Mouse (Mus musculus): ENCODE measurements around the gene Ifngr2.

Gene Ifngr2

DNA sequence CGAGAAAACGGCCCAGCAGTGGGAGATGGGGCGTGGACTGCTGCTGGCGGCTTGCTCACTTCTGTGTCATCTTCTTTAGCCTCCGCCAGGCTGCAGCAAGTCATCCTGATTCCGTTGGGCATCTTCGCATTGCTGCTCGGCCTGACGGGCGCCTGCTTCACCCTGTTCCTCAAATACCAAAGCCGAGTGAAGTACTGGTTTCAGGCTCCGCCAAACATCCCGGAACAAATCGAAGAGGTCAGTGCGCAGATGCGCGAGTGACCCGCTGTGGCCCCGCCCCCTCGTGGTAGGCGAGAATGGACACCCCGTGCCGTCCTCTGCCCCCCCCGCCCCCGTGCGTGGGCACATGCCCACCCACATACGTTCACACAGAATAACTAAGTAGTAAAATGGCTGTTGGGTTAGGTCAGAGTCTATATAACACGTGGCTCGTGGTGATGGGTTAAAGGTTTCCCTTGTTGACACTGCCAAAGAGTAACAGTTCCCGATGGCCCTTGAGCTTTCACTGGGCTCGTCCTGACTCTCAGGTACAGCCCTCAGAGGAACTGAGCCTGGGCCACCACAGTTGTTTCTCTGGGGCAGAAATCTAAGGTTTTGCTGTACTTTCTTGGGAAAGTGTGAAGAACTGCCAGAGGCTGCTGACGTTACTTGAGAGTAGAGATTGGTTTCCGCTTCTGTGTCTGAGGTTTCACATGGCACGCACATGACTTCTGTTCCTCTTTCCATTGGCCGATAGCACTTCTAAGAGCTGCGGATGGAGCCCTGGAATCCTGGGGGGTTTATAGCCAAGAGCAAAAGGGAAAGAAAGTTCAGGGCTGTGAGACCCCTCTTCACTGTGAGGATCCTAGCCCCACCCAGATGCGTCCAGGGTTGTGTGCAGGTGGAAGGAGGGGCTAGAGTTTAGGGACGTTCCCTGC, 14.9 kb downstream of the Ifngr2 start:
- DNase-seq (ENCODE audit: inconsistent age in 2 of 2, low spot score in 1 of 2), result no peak

DNA sequence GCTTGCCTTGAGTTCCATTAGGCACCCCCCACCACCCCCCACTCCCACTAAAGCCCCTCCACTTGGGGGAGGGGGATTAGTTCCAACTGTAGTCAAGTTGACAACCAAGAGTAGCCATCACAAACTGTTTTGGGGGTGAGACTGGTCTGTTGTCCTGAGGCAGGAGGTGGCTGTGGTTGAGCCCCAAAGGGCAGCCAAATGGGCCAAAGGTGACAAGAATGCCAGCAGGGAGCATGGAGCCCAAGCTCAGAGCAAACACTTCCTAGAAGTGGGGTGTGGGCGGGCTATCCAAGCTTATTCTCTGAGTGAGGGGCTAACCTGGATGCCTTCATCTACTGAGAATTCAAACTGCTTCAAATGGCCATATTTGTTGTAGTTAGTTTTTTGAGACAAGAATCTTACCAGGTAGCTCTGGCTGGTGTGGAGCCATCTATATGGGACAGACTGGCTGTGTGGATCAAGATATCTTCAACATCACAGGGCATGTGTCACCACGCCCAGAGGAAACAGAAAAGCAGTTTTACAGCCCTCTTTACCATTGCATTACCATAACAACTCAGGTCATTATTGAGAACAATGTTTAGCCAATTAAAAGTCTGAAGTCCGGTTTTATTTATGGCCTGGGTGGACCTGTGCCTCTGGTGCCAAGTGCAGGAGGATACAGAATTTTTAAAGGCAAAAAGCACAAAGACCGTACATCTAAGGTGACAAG, 17.9 kb downstream of the Ifngr2 start:
- no peak for DNase-seq (ENCODE audit: inconsistent age in 2 of 2, low spot score in 1 of 2)

DNA sequence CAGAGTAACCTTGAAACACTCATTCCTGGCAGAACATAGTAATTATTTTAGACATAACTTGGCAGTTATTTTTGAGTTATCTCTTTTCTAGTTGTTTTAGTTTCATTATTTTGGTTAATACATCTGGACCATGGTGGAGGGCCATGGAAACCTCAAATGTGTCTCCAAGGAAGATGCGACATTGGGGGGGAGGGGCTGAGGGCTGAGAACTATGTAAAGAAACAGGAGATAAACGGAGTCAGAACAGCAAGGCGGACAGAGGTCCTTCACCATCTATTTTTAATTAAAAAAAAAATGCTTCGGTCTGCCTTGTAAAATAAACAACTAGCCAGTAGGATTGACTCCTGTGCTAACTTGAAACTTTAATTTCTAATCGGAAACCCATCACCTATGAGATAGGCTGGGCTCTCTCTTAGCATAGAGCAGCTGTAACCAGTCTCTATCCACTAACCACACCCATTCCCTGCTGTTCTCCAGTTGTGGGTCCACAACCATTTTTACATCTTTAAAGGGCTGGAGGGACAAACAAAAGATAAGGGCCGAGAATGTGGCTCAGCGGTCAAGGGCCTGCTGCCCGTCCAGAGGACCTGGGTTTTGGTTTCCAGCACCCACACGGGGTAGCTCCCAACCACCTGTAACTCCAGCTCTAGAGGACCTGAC, 18.6 kb downstream of the Ifngr2 start:
- no peak for DNase-seq (ENCODE audit: inconsistent age in 2 of 2, low spot score in 1 of 2)

DNA sequence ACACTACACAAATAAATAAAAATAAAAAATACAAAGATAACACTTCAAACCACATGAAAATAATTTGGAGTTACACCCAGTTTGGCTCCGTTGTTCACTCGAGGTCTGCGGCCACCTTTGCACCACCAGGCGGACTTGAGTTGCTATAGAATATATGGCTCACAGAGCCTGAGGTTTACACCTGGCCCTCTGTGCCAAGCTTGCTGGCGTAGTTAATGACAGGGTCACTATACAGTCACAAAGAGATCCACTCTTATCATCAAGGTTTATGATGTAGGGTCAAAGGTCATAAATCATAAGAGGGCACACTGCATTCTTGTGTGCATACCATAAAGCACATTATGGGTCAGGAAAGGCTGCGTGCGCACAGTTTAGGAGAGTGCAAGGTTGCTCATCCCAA, 19.1 kb downstream of the Ifngr2 start:
- DNase-seq (ENCODE audit: inconsistent age in 2 of 2, low spot score in 1 of 2), result no peak

DNA sequence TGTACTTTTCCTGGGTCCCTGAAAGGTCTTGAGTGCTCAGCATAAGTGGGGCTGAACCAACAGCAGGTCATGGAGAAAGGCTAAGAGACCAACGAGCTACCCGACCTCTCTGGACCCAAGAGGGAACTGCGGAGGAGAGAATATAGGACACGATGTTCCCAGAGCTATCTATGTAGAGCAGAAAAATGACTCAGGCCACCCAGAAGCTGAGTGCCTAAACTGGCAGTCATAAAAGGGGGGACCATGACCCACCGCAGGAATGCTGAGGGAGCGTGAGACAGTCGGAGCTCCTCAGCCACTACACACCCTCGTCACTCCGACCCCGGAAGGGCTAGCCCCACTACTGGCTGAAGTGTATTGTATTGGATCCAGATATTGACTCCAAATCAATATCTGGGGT, 22.1 kb downstream of the Ifngr2 start:
- DNase-seq (ENCODE audit: inconsistent age in 2 of 2, low spot score in 1 of 2), result no peak

DNA sequence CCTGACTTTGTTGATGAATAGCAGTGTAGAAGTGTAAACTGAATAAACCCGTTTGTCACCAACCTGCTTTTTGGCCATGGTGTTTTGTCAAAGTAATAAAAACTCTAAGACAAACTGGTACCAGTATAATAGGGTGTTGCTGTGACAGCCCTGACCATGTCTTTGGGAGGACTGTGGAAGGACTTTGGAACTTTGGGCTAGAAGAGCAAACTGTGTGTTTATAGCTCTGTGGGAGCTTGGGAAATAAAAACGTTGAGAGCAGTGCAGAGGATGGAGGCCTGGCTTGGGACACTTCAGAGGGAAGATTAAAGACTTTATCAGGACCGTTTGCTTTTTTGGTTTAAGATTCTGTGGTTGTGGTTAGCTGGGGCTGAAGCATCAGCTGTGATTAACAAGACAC, 24.2 kb downstream of the Ifngr2 start:
- no peak for DNase-seq (ENCODE audit: inconsistent age in 2 of 2, low spot score in 1 of 2)

DNA sequence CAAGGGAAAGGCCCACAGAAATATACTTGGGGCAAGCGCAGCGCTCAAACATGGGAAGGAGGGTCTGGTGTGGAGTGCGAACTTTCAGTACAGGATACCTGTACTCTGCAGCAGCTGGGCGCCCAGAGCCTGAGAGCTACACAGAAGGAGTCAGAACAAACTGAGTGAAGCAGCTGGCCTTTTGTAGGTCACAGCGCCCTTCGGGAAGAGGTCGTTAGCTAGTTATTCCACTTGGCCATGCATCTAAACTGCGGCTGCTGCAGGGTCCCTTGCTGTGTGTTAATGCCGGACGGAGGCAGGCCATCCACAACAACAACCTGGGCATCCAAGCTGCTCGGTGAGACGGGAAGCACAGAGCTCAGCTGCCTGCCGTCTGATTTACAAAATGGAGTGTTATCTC, 28.3 kb downstream of the Ifngr2 start:
- DNase-seq (ENCODE audit: inconsistent age in 2 of 2, low spot score in 1 of 2), result no peak

- no peak for DNase-seq (ENCODE audit: inconsistent age in 2 of 2, low spot score in 1 of 2)
Measured at GRCm38 (mm10) chr16:91578980-91579720, 32.3 kb downstream of the Ifngr2 start.

DNA sequence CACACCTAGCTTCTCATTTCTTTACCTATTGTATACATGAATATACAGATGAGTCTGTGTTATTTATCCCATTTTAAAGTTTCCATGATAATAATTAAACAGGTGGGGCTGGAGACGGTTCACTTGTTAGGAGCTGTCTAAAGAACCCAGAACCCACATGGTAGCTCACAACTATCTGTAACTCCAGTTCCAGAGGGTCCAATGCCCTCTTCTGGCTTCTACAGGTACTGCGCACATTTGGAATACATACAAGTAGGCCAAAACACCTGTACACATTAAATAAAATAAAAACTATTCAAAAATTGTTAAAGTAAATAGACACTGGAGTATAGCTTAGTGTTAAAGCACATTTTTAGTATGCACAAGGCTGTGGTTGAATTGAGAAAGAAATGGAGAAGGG, 35.4 kb downstream of the Ifngr2 start:
- DNase-seq (ENCODE audit: inconsistent age in 2 of 2, low spot score in 1 of 2), result peak in 1 of 2 experiments; percentile 62

DNA sequence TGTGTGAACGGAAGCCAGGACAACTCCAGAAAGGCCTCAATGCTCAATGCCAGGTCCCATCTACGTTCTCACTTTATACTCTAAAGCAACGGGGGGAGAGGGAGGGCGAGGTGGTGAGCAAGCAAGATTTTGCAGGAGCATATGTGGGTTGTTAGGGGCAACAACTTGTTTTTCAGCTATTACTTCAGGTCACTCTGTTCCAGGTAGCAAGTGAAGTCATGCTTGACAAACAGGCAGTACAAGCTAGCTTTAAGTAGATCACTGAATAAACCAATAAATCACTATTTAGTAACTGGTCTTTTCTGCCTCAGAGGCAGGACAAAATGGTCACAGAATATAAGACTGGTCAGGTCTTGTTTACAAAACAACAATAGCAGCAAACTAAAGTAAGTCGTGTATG, 38.7 kb downstream of the Ifngr2 start:
- DNase-seq (ENCODE audit: inconsistent age in 2 of 2, low spot score in 1 of 2), result no peak

DNA sequence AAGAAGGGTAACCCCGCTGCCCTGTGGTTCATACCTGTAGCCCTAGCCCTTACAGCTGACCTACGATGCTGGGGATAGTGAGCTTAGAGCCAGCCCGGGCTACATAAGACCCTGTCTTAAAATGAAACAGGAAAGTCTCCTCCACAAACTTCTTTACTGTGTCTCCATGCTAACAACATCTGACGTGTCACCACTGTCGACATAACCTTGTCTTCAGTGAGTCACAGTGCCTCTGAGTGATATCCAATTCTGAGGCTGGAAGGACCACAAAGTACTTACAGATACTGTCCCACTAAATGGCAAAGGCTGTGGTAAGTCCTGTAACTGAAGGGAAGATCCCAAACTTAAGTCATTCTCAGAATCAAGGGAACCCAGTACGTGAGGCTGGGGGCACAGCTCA, 39.4 kb downstream of the Ifngr2 start:
- peak; percentile 39 to 63 for DNase-seq (ENCODE audit: inconsistent age in 2 of 2, low spot score in 1 of 2)

DNA sequence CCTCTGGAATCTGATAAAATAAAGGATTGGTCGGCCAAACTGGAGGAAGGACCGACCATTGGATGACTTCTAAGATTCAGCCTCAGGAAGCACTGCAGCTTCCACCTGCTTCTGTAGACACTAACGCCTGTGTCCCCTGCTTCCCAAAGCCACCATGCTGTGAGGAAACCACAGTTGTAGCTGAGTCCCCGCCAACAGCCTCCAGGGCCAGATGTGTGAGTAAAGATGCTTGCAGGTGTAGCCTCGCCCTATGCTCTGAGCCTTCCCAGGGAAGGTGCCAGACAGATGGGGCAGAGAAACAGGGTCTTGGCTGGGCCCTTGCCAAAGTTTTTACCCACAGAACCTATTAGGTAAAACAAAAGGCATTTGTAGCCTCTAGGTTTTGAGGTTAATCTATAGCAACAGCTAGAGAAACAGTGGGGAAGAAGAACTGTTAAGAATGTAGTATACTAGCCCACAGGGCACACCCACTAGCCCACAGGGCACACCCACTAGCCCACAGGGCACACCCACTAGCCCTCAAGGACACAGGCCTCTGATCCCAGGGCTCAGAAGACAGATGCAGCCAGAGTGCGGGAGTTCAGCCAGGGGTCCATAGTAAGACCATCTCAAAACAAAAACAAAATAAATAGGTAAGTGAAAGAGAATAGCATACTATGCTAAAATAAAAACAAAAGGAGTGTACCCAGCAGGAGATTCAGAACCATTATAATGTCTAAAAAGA, 41.0 kb downstream of the Ifngr2 start:
- DNase-seq (ENCODE audit: inconsistent age in 2 of 2, low spot score in 1 of 2), result no peak

DNA sequence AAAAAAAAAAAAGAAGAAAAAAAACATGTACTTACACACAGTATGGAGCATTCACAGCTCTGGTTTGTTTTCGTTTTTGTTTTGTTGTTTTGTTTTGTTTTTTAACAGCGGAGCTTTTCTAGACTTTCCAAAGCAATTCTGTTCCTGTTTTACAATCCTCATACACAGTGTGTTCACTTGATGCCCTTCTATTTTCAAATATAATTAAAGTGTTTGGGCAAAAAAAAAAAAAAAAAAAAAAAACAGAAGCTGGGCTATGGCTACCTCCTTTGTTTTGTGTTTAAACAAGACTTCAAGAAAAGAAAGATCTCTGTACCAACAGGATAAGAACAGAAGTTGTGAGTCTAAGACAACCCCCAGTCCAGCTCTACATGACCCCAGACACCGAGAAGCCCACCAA, 41.8 kb downstream of the Ifngr2 start:
- no peak for DNase-seq (ENCODE audit: inconsistent age in 2 of 2, low spot score in 1 of 2)

DNA sequence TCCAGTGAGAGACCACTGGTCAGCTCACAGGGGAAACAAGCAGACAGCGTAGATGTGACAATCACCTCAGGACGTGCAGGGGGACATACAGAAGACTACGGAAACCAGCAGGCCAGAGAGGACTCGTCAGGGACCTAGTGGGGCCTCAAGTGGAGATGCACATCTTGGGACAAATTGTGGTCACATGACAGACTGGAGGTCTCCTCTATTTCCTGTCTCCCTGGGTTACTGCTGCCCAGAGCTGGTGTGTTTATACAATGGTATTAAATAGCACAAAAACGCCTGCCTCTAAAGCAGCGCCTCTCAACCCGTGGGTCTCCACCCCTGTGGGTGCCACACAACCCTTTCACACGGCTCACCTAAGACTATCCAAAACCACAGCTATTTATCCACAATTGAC, 45.3 kb downstream of the Ifngr2 start:
- DNase-seq (ENCODE audit: inconsistent age in 2 of 2, low spot score in 1 of 2), result no peak

DNA sequence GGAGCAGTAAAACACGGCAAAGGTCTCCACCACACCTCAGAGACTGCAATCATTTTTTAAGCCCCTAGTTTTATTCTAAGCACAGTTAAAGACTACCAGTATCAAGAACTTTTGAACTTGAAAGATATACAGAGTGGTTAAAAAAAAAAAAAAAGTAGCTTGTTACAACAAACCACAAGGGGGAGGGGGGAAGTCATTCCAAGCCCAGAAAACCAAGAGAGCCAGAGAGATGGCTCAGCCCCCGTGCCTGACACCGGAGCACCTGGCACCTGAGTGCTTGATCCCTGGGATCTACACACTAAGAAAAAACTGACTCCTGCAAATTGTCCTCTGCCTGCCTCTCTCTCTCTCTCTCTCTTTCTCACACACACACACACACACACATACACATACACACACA, 46.4 kb downstream of the Ifngr2 start:
- no peak for DNase-seq (ENCODE audit: inconsistent age in 2 of 2, low spot score in 1 of 2)

- DNase-seq (ENCODE audit: inconsistent age in 2 of 2, low spot score in 1 of 2), result peak in 1 of 2 experiments; percentile 45
Measured at GRCm38 (mm10) chr16:91595076-91595475, 48.2 kb downstream of the Ifngr2 start.

GRCm38 (mm10) chr16:91596397-91596778, 49.5 kb downstream of the Ifngr2 start:
- no peak for DNase-seq (ENCODE audit: inconsistent age in 2 of 2, low spot score in 1 of 2)

DNA sequence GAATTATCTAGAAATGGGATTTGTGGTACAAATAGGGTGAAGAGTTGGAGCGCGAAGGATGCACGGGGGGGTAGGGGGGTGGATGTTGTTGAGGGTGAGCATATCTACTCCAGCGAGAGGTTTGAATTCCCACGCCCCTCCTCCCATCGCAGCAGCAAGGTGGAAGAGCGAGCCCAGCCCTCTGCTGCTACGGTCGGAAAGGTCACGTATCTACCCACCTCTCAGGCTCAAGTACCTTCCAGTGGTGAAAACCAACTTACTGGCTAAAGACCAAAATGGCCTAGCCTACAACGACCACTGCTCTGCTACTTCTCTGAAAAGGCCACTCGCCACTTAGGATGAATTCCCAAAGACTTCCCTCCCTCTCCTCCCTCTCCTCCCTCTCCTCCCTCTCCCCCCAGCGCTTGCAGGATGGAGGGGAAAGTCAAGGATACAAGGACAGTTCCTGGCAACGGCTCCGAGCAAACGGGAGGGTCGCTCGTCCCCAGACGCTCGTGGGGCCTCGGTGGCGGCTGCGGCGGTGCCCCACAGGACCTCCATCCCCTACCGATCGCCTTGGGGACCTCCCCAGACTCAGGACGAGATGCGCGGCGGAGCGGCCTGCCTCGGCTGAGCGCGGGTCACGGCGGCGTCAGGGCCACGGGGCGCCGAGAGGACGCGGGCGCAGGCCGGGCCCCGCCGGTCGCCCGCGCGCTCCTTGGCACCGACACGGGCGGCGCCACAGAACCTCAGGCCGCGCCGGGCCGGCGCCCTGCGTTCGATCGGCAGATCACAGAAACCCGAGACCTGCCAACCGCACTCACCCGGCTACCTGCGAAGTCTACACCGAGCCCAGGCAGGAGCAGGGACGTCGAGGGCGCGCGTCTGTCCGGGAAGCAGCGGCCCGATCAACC, 50.2 kb downstream of the Ifngr2 start:
- no peak for DNase-seq (ENCODE audit: inconsistent age in 2 of 2, low spot score in 1 of 2)

DNA sequence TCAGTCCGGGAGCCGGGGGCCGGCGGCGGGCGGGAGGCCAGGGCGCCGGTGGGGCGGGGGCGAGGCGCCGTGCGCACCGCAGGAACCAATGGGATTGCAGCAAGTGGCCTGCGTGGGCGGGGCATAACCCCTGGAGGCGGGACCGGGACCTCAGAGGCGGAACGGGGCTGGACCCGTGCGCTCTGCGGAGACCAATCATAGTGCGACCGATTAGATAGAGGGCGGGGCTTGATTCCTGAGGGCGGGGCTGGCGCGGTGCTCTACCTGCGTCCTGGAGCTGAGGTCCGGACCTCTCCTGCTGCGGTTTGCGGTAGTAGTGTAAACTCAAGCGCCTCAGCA, 50.8 kb downstream of the Ifngr2 start, which contains the start of gene Tmem50b:
Gene Tmem50b, minus strand, starts transcription at position 129 of the 339 bp plus-strand sequence.
- DNase-seq (ENCODE audit: inconsistent age in 2 of 2, low spot score in 1 of 2), result peak; percentile 99

DNA sequence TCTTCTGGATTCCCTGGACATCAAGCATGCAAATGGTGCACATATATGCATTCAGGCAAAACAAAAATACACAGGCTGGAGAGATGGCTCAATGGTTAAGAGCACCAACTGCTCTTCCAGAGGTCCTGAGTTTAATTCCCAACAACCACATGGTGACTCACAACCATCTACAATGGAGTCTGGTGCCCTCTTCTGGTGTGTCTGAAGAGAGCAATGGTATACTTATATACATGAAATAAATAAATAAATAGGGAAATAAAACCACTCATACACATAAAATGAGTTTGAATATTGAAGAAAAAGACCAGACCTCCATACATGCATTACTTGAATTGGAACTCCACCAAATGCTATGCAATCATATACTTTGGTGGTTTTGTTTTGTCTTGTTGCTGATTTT, 52.4 kb downstream of the Ifngr2 start:
- no peak for DNase-seq (ENCODE audit: inconsistent age in 2 of 2, low spot score in 1 of 2)

All from adrenal gland, adult (tissue).